Mouse (Mus musculus) forebrain, embryonic 13.5 days (tissue): Measurements from ENCODE around the gene Aldh4a1. TPM values are rescaled to one million over a fixed set of nuclear protein-coding genes. Genes with fewer than 3 reads are reported as not detected.

Source experiments
- ATAC-seq: fragments of 200-750 bp; cut with Nextera tagmentation; 2 replicates; pipeline ENCODE4 v1.8.0; 2017
- H3K27ac ChIP-seq: fragments of 300-500 bp; sonication (generic); 2 replicates; pipeline ENCODE4 v1.5.1; 2015; ENCODE audit warnings: inconsistent platforms, mild to moderate bottlenecking, moderate library complexity
- H3K27me3 ChIP-seq: fragments of 300-500 bp; sonication (generic); 2 replicates; pipeline ENCODE4 v1.6.1; 2015; ENCODE audit warnings: mild to moderate bottlenecking, inconsistent platforms
- H3K36me3 ChIP-seq: fragments of 300-500 bp; sonication (generic); 2 replicates; pipeline ENCODE4 v1.6.1; 2015; ENCODE audit warnings: mild to moderate bottlenecking, inconsistent platforms; ENCODE audit not compliant: poor library complexity, severe bottlenecking
- H3K4me1 ChIP-seq: fragments of 300-500 bp; sonication (generic); 2 replicates; pipeline ENCODE4 v1.6.1; 2015; ENCODE audit warnings: inconsistent platforms
- H3K4me2 ChIP-seq: fragments of 300-500 bp; sonication (generic); 2 replicates; pipeline ENCODE4 v1.6.1; 2015; ENCODE audit warnings: inconsistent platforms, mild to moderate bottlenecking, moderate library complexity
- H3K4me3 ChIP-seq: fragments of 300-500 bp; sonication (generic); 2 replicates; pipeline ENCODE4 v1.5.1; 2015; ENCODE audit warnings: mild to moderate bottlenecking, inconsistent platforms
- H3K9ac ChIP-seq: fragments of 300-500 bp; sonication (generic); 2 replicates; pipeline ENCODE4 v1.6.1; 2015; ENCODE audit warnings: mild to moderate bottlenecking, inconsistent platforms
- H3K9me3 ChIP-seq: fragments of 300-500 bp; sonication (generic); replicated peaks from 2 replicates; pipeline ENCODE4 v1.6.1; 2016; ENCODE audit warnings: inconsistent platforms
- WGBS: fragments of 180-500 bp; shearing (Covaris S2); methylation state at CpG from one replicate; pipeline ENCODE4 v1.1.7; 2015; 5-methylcytosine and 5-hydroxymethylcytosine counted together
- polyA plus RNA-seq: library from polyadenylated mRNA; unstranded; fragments of >200 nt; fragmentation: Nextera tagmentation; extraction: Ambion mirVana; gene quantifications from 2 replicates; pipeline ENCODE4 v1.2.1, GENCODE M21; 2015

The Aldh4a1 gene
- polyA plus RNA-seq, 1 experiment from 2014 or later: 21.1 TPM

- peaks cover 12% of the 10 kb centered on the region for H3K36me3 ChIP-seq
- peaks cover 4% of the 10 kb centered on the region; the same call in 1 of the 2 replicates for H3K9me3 ChIP-seq
- ATAC-seq: no peak
- H3K4me1 ChIP-seq: peaks cover 3% of the 10 kb centered on the region; the same call in 1 of the 2 replicates
- no peaks in the 10 kb centered on the region for H3K27me3 ChIP-seq
- H3K9ac ChIP-seq: no peak overlapping the region
- WGBS: 70% methylated on average over 4 of the region's 4 CpGs
- H3K4me2 ChIP-seq: no peak overlapping the region
- H3K27ac ChIP-seq: no peak overlapping the region
- no peak overlapping the region for H3K4me3 ChIP-seq
Measured at GRCm38 (mm10) chr4:139608975-139609374, 13.7 kb upstream of the Aldh4a1 start.

- Histone ChIP-seq H3K27me3 (no peaks in the 10 kb centered on the region), H3K27ac (no peak overlapping the region), H3K36me3 (peaks cover 20% of the 10 kb centered on the region), H3K4me3 (no peak overlapping the region), H3K4me1 (peaks cover 7% of the 10 kb centered on the region), H3K9ac (no peak overlapping the region), H3K4me2 (no peak overlapping the region), H3K9me3 (peaks cover 6% of the 10 kb centered on the region; the same call in 1 of the 2 replicates)
- ATAC-seq: no peak
- 42% methylated on average over 6 of the region's 6 CpGs for WGBS
Measured at GRCm38 (mm10) chr4:139610954-139611353, 11.7 kb upstream of the Aldh4a1 start.

- H3K9me3 ChIP-seq: peaks cover 6% of the 10 kb centered on the region; the same call in 1 of the 2 replicates
- ATAC-seq: peak; percentile 41; the same call in 1 of the 2 replicates
- H3K36me3 ChIP-seq: peaks cover 20% of the 10 kb centered on the region
- H3K4me3 ChIP-seq: peak overlapping the region; percentile 20; the same call in 1 of the 2 replicates
- 6% methylated on average over 10 of the region's 10 CpGs for WGBS
- H3K4me2 ChIP-seq: peak overlapping the region; percentile 47
- peaks cover 9% of the 10 kb centered on the region for H3K4me1 ChIP-seq
- H3K9ac ChIP-seq: no peak overlapping the region
- H3K27ac ChIP-seq: no peak overlapping the region
- no peaks in the 10 kb centered on the region for H3K27me3 ChIP-seq
Measured at GRCm38 (mm10) chr4:139611542-139611953, 11.1 kb upstream of the Aldh4a1 start.

- Histone ChIP-seq H3K9ac (no peak overlapping the region), H3K4me3 (no peak overlapping the region), H3K27me3 (no peaks in the 10 kb centered on the region), H3K36me3 (peaks cover 20% of the 10 kb centered on the region), H3K9me3 (peaks cover 6% of the 10 kb centered on the region; the same call in 1 of the 2 replicates), H3K27ac (no peak overlapping the region), H3K4me2 (no peak overlapping the region), H3K4me1 (peaks cover 16% of the 10 kb centered on the region)
- WGBS: 94% methylated on average over 21 of the region's 21 CpGs
- no peak for ATAC-seq
Measured at GRCm38 (mm10) chr4:139614524-139615260, 8.0 kb upstream of the Aldh4a1 start.

GRCm38 (mm10) chr4:139616276-139617000, 6.2 kb upstream of the Aldh4a1 start:
- Histone ChIP-seq H3K27ac (peak overlapping the region; percentile 7), H3K4me3 (peak overlapping the region; percentile 44), H3K4me2 (peak overlapping the region; percentile 61), H3K9me3 (peaks cover 6% of the 10 kb centered on the region; the same call in 1 of the 2 replicates), H3K4me1 (peaks cover 12% of the 10 kb centered on the region), H3K9ac (peak overlapping the region; percentile 60), H3K27me3 (no peaks in the 10 kb centered on the region), H3K36me3 (peaks cover 20% of the 10 kb centered on the region)
- ATAC-seq: peak; percentile 87
- 6% methylated on average over 24 of the region's 24 CpGs for WGBS

GRCm38 (mm10) chr4:139617001-139617364, 5.7 kb upstream of the Aldh4a1 start:
- Histone ChIP-seq H3K27ac (peak overlapping the region; percentile 7; the same call in 1 of the 2 replicates), H3K4me2 (peak overlapping the region; percentile 61), H3K4me3 (peak overlapping the region; percentile 44), H3K4me1 (peaks cover 15% of the 10 kb centered on the region), H3K27me3 (no peaks in the 10 kb centered on the region), H3K9ac (peak overlapping the region; percentile 60), H3K9me3 (peaks cover 6% of the 10 kb centered on the region; the same call in 1 of the 2 replicates), H3K36me3 (peaks cover 20% of the 10 kb centered on the region)
- no peak for ATAC-seq
- WGBS: 40% methylated on average over 3 of the region's 3 CpGs

- peaks cover 3% of the 10 kb centered on the region; the same call in 1 of the 2 replicates for H3K36me3 ChIP-seq
- H3K9me3 ChIP-seq: no peaks in the 10 kb centered on the region
- peaks cover 34% of the 10 kb centered on the region for H3K4me1 ChIP-seq
- WGBS: 76% methylated on average over 6 of the region's 6 CpGs
- no peaks in the 10 kb centered on the region for H3K27me3 ChIP-seq
- no peak overlapping the region for H3K9ac ChIP-seq
- H3K4me2 ChIP-seq: no peak overlapping the region
- no peak overlapping the region for H3K27ac ChIP-seq
- ATAC-seq: no peak
- no peak overlapping the region for H3K4me3 ChIP-seq
Measured at GRCm38 (mm10) chr4:139619765-139620164, 2.9 kb upstream of the Aldh4a1 start.

- Histone ChIP-seq H3K9me3 (no peaks in the 10 kb centered on the region), H3K4me2 (peak overlapping the region; percentile 88), H3K27ac (no peak overlapping the region), H3K4me1 (peaks cover 23% of the 10 kb centered on the region), H3K4me3 (peak overlapping the region; percentile 80), H3K27me3 (no peaks in the 10 kb centered on the region), H3K36me3 (no peaks in the 10 kb centered on the region), H3K9ac (peak overlapping the region; percentile 87)
- ATAC-seq: no peak
- 31% methylated on average over 21 of the region's 21 CpGs for WGBS
Measured at GRCm38 (mm10) chr4:139623434-139624115, 909 bp downstream of the Aldh4a1 start.

- 71% methylated on average over 5 of the region's 5 CpGs for WGBS
- H3K9ac ChIP-seq: peak overlapping the region; percentile 87
- H3K4me2 ChIP-seq: peak overlapping the region; percentile 88
- H3K27ac ChIP-seq: no peak overlapping the region
- H3K27me3 ChIP-seq: no peaks in the 10 kb centered on the region
- ATAC-seq: no peak
- no peaks in the 10 kb centered on the region for H3K9me3 ChIP-seq
- H3K4me1 ChIP-seq: peaks cover 23% of the 10 kb centered on the region
- peak overlapping the region; percentile 80 for H3K4me3 ChIP-seq
- H3K36me3 ChIP-seq: no peaks in the 10 kb centered on the region
Measured at GRCm38 (mm10) chr4:139624116-139624489, 1.4 kb downstream of the Aldh4a1 start.

- peak overlapping the region; percentile 88; the same call in 1 of the 2 replicates for H3K4me2 ChIP-seq
- H3K27ac ChIP-seq: no peak overlapping the region
- 74% methylated on average over 10 of the region's 10 CpGs for WGBS
- H3K9ac ChIP-seq: peak overlapping the region; percentile 9; the same call in 1 of the 2 replicates
- H3K9me3 ChIP-seq: no peaks in the 10 kb centered on the region
- no peaks in the 10 kb centered on the region for H3K36me3 ChIP-seq
- peaks cover 23% of the 10 kb centered on the region for H3K4me1 ChIP-seq
- H3K27me3 ChIP-seq: no peaks in the 10 kb centered on the region
- no peak for ATAC-seq
- H3K4me3 ChIP-seq: no peak overlapping the region
Measured at GRCm38 (mm10) chr4:139624706-139625105, 2.0 kb downstream of the Aldh4a1 start.

- Histone ChIP-seq H3K4me1 (peaks cover 18% of the 10 kb centered on the region), H3K4me3 (no peak overlapping the region), H3K9ac (no peak overlapping the region), H3K27me3 (no peaks in the 10 kb centered on the region), H3K9me3 (no peaks in the 10 kb centered on the region), H3K4me2 (no peak overlapping the region), H3K36me3 (no peaks in the 10 kb centered on the region), H3K27ac (no peak overlapping the region)
- ATAC-seq: no peak
- 94% methylated on average over 11 of the region's 11 CpGs for WGBS
Measured at GRCm38 (mm10) chr4:139627361-139627760, 4.7 kb downstream of the Aldh4a1 start.
